8 mouse cellular contexts compared by ENCODE assay signal in the genomic region with DNA sequence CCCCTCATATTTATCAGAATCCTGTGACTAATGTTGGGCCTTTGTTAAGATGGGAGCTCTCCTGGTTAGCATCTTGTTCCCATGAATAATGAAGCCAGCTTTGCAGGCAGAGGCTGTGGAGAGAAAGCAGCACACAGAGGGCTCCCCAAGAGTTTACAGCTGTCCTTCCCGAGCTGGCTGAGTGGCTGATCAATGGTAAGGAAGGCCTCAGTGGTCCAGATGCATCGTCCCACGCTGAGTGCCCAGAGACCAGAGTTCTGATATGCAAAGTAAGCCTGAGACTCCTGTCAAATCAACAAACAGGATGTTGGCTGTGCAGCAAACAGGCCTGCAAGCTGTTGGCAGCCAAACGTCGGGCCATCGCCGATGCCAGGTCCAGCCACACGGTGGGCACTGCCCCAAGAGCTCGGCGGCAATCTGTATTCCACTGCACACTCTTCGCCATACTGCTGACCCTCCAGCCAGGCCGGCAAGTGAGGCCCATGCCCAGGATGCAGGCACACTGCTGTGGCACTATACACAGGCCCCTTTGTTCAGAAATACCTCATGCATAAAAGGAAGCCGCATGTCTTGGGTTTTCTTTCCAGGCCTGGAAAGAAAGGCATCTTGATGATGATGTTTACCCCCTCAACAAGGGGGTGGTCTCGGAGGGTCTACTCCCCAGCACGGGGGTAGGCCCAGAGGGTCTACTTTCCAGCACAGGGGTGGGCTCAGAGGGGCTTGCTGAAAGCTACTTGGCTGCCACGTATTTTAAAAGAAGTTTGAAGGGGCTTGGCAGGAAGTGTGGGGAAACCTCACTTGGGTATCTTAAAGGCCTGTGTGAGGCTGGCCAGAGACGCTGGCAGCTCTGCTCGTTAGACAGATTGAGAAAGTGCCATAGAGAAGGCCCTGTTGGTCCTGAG.
DNase-seq lines count a peak whose midpoint lies in the region; ATAC-seq and TF ChIP-seq lines count a peak whose summit lies in the region.

No protein-coding gene starts in this region.

- 81% methylated on average over 18 of the region's 18 CpGs for WGBS in heart, embryonic 10.5 days
- 29% methylated on average over 18 of the region's 18 CpGs for WGBS in cerebellum, adult 2 months
- 20% methylated on average over 18 of the region's 18 CpGs for WGBS in forebrain, embryonic 16.5 days
- WGBS in midbrain, embryonic 14.5 days: 60% methylated on average over 18 of the region's 18 CpGs
- WGBS in lung, postnatal 0 days: 78% methylated on average over 18 of the region's 18 CpGs

- intact Hi-C loops in heart, postnatal 36 days (cut with DNase I): no loop called here

- H3K4me3 ChIP-seq in heart, embryonic 10.5 days: no peak overlapping the region
- no peak overlapping the region for H3K4me3 ChIP-seq in cerebellum, adult 2 months (replicated peaks; ENCODE audit: insufficient read depth, low read depth, low read length)
- H3K4me3 ChIP-seq in forebrain, embryonic 16.5 days (replicated peaks; ENCODE audit: low read length): no peak overlapping the region
- H3K4me3 ChIP-seq in midbrain, embryonic 14.5 days (replicated peaks; ENCODE audit: low read depth, low read length): no peak overlapping the region
- H3K4me3 ChIP-seq in lung, postnatal 0 days (ENCODE audit: low read depth, low read length): no peak overlapping the region

- H3K27ac ChIP-seq in heart, embryonic 10.5 days: no peak overlapping the region
- H3K27ac ChIP-seq in cerebellum, adult 2 months (ENCODE audit: insufficient read depth, low read length): no peak overlapping the region
- peak overlapping the region; percentile 67 for H3K27ac ChIP-seq in forebrain, embryonic 16.5 days (ENCODE audit: low read length)
- H3K27ac ChIP-seq in midbrain, embryonic 14.5 days (replicated peaks; ENCODE audit: low read depth, low read length): peak overlapping the region; percentile 45; the same call in 1 of the 2 replicates
- no peak overlapping the region for H3K27ac ChIP-seq in lung, postnatal 0 days (ENCODE audit: low read length)

- no peak for TF ChIP-seq EP300 in lung, postnatal 0 days (IDR thresholded peaks at IDR 0.05)

- H3K27me3 ChIP-seq in heart, embryonic 10.5 days (ENCODE audit: insufficient read depth, poor library complexity, severe bottlenecking): no peaks in the 10 kb centered on the region
- H3K27me3 ChIP-seq in cerebellum, adult 2 months (ENCODE audit: control insufficient read depth, insufficient read depth, low read length): no peaks in the 10 kb centered on the region
- H3K27me3 ChIP-seq in forebrain, embryonic 16.5 days (replicated peaks; ENCODE audit: control insufficient read depth, insufficient read depth, low read length): no peaks in the 10 kb centered on the region
- no peaks in the 10 kb centered on the region for H3K27me3 ChIP-seq in midbrain, embryonic 14.5 days (ENCODE audit: control insufficient read depth, insufficient read depth, low read length)
- no peaks in the 10 kb centered on the region for H3K27me3 ChIP-seq in lung, postnatal 0 days (replicated peaks; ENCODE audit: insufficient read depth, low read length)

- H3K9ac ChIP-seq in forebrain, embryonic 16.5 days (replicated peaks; ENCODE audit: low read depth, low read length): 0 out of 2 replicates have a peak overlapping the region, but pooled peaks have one; percentile 11
- H3K9ac ChIP-seq in midbrain, embryonic 14.5 days (replicated peaks; ENCODE audit: low read length): no peak overlapping the region
- H3K9ac ChIP-seq in lung, postnatal 0 days (replicated peaks; ENCODE audit: low read depth): no peak overlapping the region

- no peak for TF ChIP-seq CTCF in cerebellum, adult 2 months (IDR thresholded peaks at IDR 0.05; ENCODE audit: borderline replicate concordance, insufficient read depth, low read depth, low read length)
- TF ChIP-seq CTCF in lung, postnatal 0 days (IDR thresholded peaks at IDR 0.05): no peak

- ATAC-seq in forebrain, embryonic 16.5 days: peak; percentile 97
- ATAC-seq in midbrain, embryonic 14.5 days (ENCODE audit: low FRiP score, low TSS enrichment): peak; percentile 87
- ATAC-seq in lung, postnatal 0 days: no peak

- H3K4me1 ChIP-seq in heart, embryonic 10.5 days: no peaks in the 10 kb centered on the region
- peaks cover 5% of the 10 kb centered on the region for H3K4me1 ChIP-seq in cerebellum, adult 2 months (ENCODE audit: control insufficient read depth, insufficient read depth, low read length)
- peaks cover 7% of the 10 kb centered on the region; the same call in 1 of the 2 replicates for H3K4me1 ChIP-seq in forebrain, embryonic 16.5 days (replicated peaks; ENCODE audit: control insufficient read depth, insufficient read depth, low read length)
- no peaks in the 10 kb centered on the region for H3K4me1 ChIP-seq in midbrain, embryonic 14.5 days (ENCODE audit: control insufficient read depth, insufficient read depth, low read length)
- H3K4me1 ChIP-seq in lung, postnatal 0 days (ENCODE audit: insufficient read depth, low read depth, low read length): no peaks in the 10 kb centered on the region

- DNase-seq in heart, postnatal 36 days: peak; percentile 11 to 34
- DNase-seq in heart, embryonic 10.5 days (ENCODE audit: low spot score): no peak
- DNase-seq in cerebellum, adult 2 months: peak; percentile 54 to 56
- peak; percentile 64 for DNase-seq in midbrain, embryonic 14.5 days
- DNase-seq in lung, postnatal 25 days (ENCODE audit: low spot score): no peak
- no peak for DNase-seq in gastrocnemius, postnatal 25 days
- no peak for DNase-seq in lung, postnatal 0 days (ENCODE audit: low spot score)

- H3K9me3 ChIP-seq in heart, embryonic 10.5 days: no peaks in the 10 kb centered on the region
- H3K9me3 ChIP-seq in forebrain, embryonic 16.5 days (ENCODE audit: control insufficient read depth, low read length): no peaks in the 10 kb centered on the region
- H3K9me3 ChIP-seq in midbrain, embryonic 14.5 days (ENCODE audit: control insufficient read depth, low read length): 0 out of 2 replicates have a peak, but pooled peaks cover 4% of the 10 kb centered on the region
- H3K9me3 ChIP-seq in lung, postnatal 0 days (ENCODE audit: low read length): no peaks in the 10 kb centered on the region

- H3K36me3 ChIP-seq in heart, embryonic 10.5 days: no peaks in the 10 kb centered on the region
- H3K36me3 ChIP-seq in forebrain, embryonic 16.5 days (ENCODE audit: control insufficient read depth, insufficient read depth): no peaks in the 10 kb centered on the region
- no peaks in the 10 kb centered on the region for H3K36me3 ChIP-seq in midbrain, embryonic 14.5 days (ENCODE audit: control insufficient read depth, insufficient read depth, low read length)
- no peaks in the 10 kb centered on the region for H3K36me3 ChIP-seq in lung, postnatal 0 days (ENCODE audit: insufficient read depth, low read length)

- H3K4me2 ChIP-seq in forebrain, embryonic 16.5 days (ENCODE audit: low read length): no peak overlapping the region
- H3K4me2 ChIP-seq in midbrain, embryonic 14.5 days (ENCODE audit: low read length): no peak overlapping the region
- H3K4me2 ChIP-seq in lung, postnatal 0 days (replicated peaks; ENCODE audit: low read depth, low read length): no peak overlapping the region

- no peak for TF ChIP-seq POLR2A in cerebellum, adult 2 months (IDR thresholded peaks at IDR 0.05; ENCODE audit: borderline replicate concordance, insufficient read depth, low read length)

Comparison
In these comparisons a context has a peak if more than half of its experiments do, and no peak if none do; other contexts are left out.
1. DNase-seq: peak in heart, postnatal 36 days (2 of 2), cerebellum, adult 2 months (2 of 2) and midbrain, embryonic 14.5 days (single experiment); none in heart, embryonic 10.5 days (single experiment), lung, postnatal 25 days (single experiment), gastrocnemius, postnatal 25 days (single experiment) and lung, postnatal 0 days (single experiment).
2. H3K27ac ChIP-seq: peak in forebrain, embryonic 16.5 days (single experiment) and midbrain, embryonic 14.5 days (single experiment); none in heart, embryonic 10.5 days (single experiment), cerebellum, adult 2 months (single experiment) and lung, postnatal 0 days (single experiment).